Mouse (Mus musculus): ENCODE data around the gene Rras. TPM values are rescaled to one million over a fixed set of nuclear protein-coding genes. Genes with fewer than 3 reads are reported as not detected.

Gene Rras
- polyA plus RNA-seq, 1 experiment from 2014 or later, result 23.6 TPM

GRCm38 (mm10) chr7:45052181-45052861, 34.6 kb downstream of the Rras start:
- under 1% methylated on average over 37 of the region's 38 CpGs for WGBS
- Histone ChIP-seq H3K4me1 (peaks cover 50% of the 10 kb centered on the region), H3K4me3 (peak overlapping the region; percentile 98), H3K9me3 (replicated peaks) (no peaks in the 10 kb centered on the region), H3K27me3 (ENCODE audit: low read depth, poor library complexity, severe bottlenecking) (no peaks in the 10 kb centered on the region), H3K27ac (replicated peaks) (peak overlapping the region; percentile 100), H3K36me3 (peaks cover 38% of the 10 kb centered on the region)
- DNase-seq (ENCODE audit: low spot score), result peak; percentile 27

- Histone ChIP-seq H3K4me3 (peak within 1 kb of the TSS; percentile 98), H3K9me3 (replicated peaks) (no peaks in the 10 kb centered on the region), H3K4me1 (peaks cover 50% of the 10 kb centered on the region), H3K36me3 (peaks cover 34% of the 10 kb centered on the region), H3K27ac (replicated peaks) (peak within 1 kb of the TSS; percentile 100), H3K27me3 (ENCODE audit: low read depth, poor library complexity, severe bottlenecking) (no peaks in the 10 kb centered on the region)
- no peak for DNase-seq (ENCODE audit: low spot score)
- 0% methylated on average over 15 of the region's 18 CpGs for WGBS
Measured at GRCm38 (mm10) chr7:45052862-45053116, 35.0 kb downstream of the Rras start, which contains the start of gene Prr12. Gene Prr12 (minus strand): TSS chr7:45052881.

- Histone ChIP-seq H3K9me3 (replicated peaks) (no peaks in the 10 kb centered on the region), H3K27ac (replicated peaks) (peak overlapping the region; percentile 100), H3K27me3 (ENCODE audit: low read depth, poor library complexity, severe bottlenecking) (no peaks in the 10 kb centered on the region), H3K36me3 (peaks cover 28% of the 10 kb centered on the region), H3K4me1 (peaks cover 50% of the 10 kb centered on the region), H3K4me3 (peak overlapping the region; percentile 98)
- DNase-seq (ENCODE audit: low spot score), result peak; percentile 86
- under 1% methylated on average over 52 of the region's 59 CpGs for WGBS
Measured at GRCm38 (mm10) chr7:45053117-45053930, 35.6 kb downstream of the Rras start.

GRCm38 (mm10) chr7:45053931-45054510, 36.3 kb downstream of the Rras start:
- H3K36me3 ChIP-seq, result peaks cover 21% of the 10 kb centered on the region
- DNase-seq (ENCODE audit: low spot score), result peak; percentile 97
- H3K27ac ChIP-seq (replicated peaks), result peak overlapping the region; percentile 100
- no peaks in the 10 kb centered on the region for H3K9me3 ChIP-seq (replicated peaks)
- H3K4me3 ChIP-seq, result peak overlapping the region; percentile 98
- under 1% methylated on average over 33 of the region's 33 CpGs for WGBS
- H3K27me3 ChIP-seq (ENCODE audit: low read depth, poor library complexity, severe bottlenecking), result no peaks in the 10 kb centered on the region
- H3K4me1 ChIP-seq, result peaks cover 54% of the 10 kb centered on the region

- Histone ChIP-seq H3K4me1 (peaks cover 52% of the 10 kb centered on the region), H3K36me3 (no peaks in the 10 kb centered on the region), H3K4me3 (0 out of 2 replicates have a peak overlapping the region, but pooled peaks have one; percentile 1), H3K9me3 (replicated peaks) (no peaks in the 10 kb centered on the region), H3K27ac (replicated peaks) (no peak overlapping the region), H3K27me3 (ENCODE audit: low read depth, poor library complexity, severe bottlenecking) (no peaks in the 10 kb centered on the region)
- WGBS, result 68% methylated on average over 14 of the region's 14 CpGs
- no peak for DNase-seq (ENCODE audit: low spot score)
Measured at GRCm38 (mm10) chr7:45056329-45056971, 38.7 kb downstream of the Rras start.

GRCm38 (mm10) chr7:45056972-45057348, 39.2 kb downstream of the Rras start:
- Histone ChIP-seq H3K9me3 (replicated peaks) (no peaks in the 10 kb centered on the region), H3K27ac (replicated peaks) (no peak overlapping the region), H3K36me3 (no peaks in the 10 kb centered on the region), H3K4me1 (peaks cover 52% of the 10 kb centered on the region), H3K27me3 (ENCODE audit: low read depth, poor library complexity, severe bottlenecking) (no peaks in the 10 kb centered on the region), H3K4me3 (0 out of 2 replicates have a peak overlapping the region, but pooled peaks have one; percentile 1)
- DNase-seq (ENCODE audit: low spot score), result no peak

GRCm38 (mm10) chr7:45058607-45059571, 41.1 kb downstream of the Rras start:
- DNase-seq (ENCODE audit: low spot score), result no peak
- peaks cover 55% of the 10 kb centered on the region for H3K4me1 ChIP-seq
- peak overlapping the region; percentile 67 for H3K27ac ChIP-seq (replicated peaks)
- H3K27me3 ChIP-seq (ENCODE audit: low read depth, poor library complexity, severe bottlenecking), result no peaks in the 10 kb centered on the region
- WGBS, result 73% methylated on average over 10 of the region's 10 CpGs
- peak overlapping the region; percentile 27 for H3K4me3 ChIP-seq
- H3K36me3 ChIP-seq, result no peaks in the 10 kb centered on the region
- H3K9me3 ChIP-seq (replicated peaks), result no peaks in the 10 kb centered on the region

GRCm38 (mm10) chr7:45060632-45061122, 42.9 kb downstream of the Rras start:
- H3K4me1 ChIP-seq, result peaks cover 47% of the 10 kb centered on the region
- no peaks in the 10 kb centered on the region for H3K27me3 ChIP-seq (ENCODE audit: low read depth, poor library complexity, severe bottlenecking)
- H3K9me3 ChIP-seq (replicated peaks), result no peaks in the 10 kb centered on the region
- peak overlapping the region; percentile 18; the same call in 1 of the 2 replicates for H3K4me3 ChIP-seq
- no peak for DNase-seq (ENCODE audit: low spot score)
- WGBS, result 94% methylated on average over 6 of the region's 6 CpGs
- H3K27ac ChIP-seq (replicated peaks), result no peak overlapping the region
- H3K36me3 ChIP-seq, result no peaks in the 10 kb centered on the region

- no peaks in the 10 kb centered on the region for H3K27me3 ChIP-seq (ENCODE audit: low read depth, poor library complexity, severe bottlenecking)
- H3K36me3 ChIP-seq, result no peaks in the 10 kb centered on the region
- H3K9me3 ChIP-seq (replicated peaks), result no peaks in the 10 kb centered on the region
- DNase-seq (ENCODE audit: low spot score), result no peak
- H3K4me1 ChIP-seq, result peaks cover 46% of the 10 kb centered on the region
- H3K4me3 ChIP-seq, result peak overlapping the region; percentile 70
- H3K27ac ChIP-seq (replicated peaks), result peak overlapping the region; percentile 88
- 20% methylated on average over 11 of the region's 11 CpGs for WGBS
Measured at GRCm38 (mm10) chr7:45061532-45062075, 43.8 kb downstream of the Rras start.

GRCm38 (mm10) chr7:45062239-45062835, 44.6 kb downstream of the Rras start, which contains the start of the genes Nosip and Prrg2:
Gene Nosip (plus strand): TSS chr7:45062429.
Gene Prrg2 (minus strand): TSS chr7:45062677.
- peak; percentile 96 for DNase-seq (ENCODE audit: low spot score)
- H3K27me3 ChIP-seq (ENCODE audit: low read depth, poor library complexity, severe bottlenecking), result no peaks in the 10 kb centered on the region
- under 1% methylated on average over 31 of the region's 31 CpGs for WGBS

More at GRCm38 (mm10) chr7:45062239-45062835, 44.6 kb downstream of the Rras start, which contains the start of the genes Nosip and Prrg2:
- H3K4me1 ChIP-seq, result peaks cover 43% of the 10 kb centered on the region
- peak within 1 kb of the TSS; percentile 88 for H3K27ac ChIP-seq (replicated peaks)
- peak within 1 kb of the TSS; percentile 70 for H3K4me3 ChIP-seq
- H3K36me3 ChIP-seq, result no peaks in the 10 kb centered on the region
- no peaks in the 10 kb centered on the region for H3K9me3 ChIP-seq (replicated peaks)

All from midbrain, embryonic 10.5 days (tissue).